1 mouse cellular context compared by ENCODE assay signal in the genomic region with DNA sequence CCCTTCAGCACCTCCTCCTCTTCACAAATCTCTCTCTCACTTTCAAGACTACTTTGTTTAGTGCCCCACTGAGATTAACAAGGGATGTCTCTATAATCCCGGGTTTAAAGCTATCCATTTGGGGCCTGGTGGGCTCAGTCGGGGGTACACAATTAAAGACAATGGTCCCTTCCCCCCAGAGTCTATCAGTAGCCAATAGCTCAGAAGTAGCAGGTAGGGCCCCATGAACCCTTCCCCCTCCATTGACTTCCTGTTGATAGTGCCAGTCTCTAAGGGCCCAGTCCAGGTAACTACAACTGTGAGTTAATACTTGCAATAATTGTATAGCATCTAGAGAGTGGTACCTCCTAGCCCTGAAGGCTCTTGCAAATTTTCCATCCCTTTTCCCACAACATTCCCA.
TF ChIP-seq lines count a peak whose summit lies in the region.

No protein-coding gene starts in this region.

TF ChIP-seq in ES-E14, 5 proteins besides CTCF, POLR2A, EP300 and RAD21:
- TF ChIP-seq CHD2 (IDR thresholded peaks at IDR 0.05; ENCODE audit: low read depth, low read length) (no peak), MAFK (IDR thresholded peaks at IDR 0.05; ENCODE audit: insufficient read depth, low read depth, low read length) (no peak), ZC3H11A (IDR thresholded peaks at IDR 0.05; ENCODE audit: borderline replicate concordance, low read depth, low read length) (no peak), HCFC1 (IDR thresholded peaks at IDR 0.05; ENCODE audit: borderline replicate concordance, insufficient read depth, low read length) (no peak), ZNF384 (IDR thresholded peaks at IDR 0.05; ENCODE audit: low read depth, low read length) (no peak)
